Mouse (Mus musculus): ENCODE data around the gene Cyb561d1. TPM values are rescaled to one million over a fixed set of nuclear protein-coding genes. Genes with fewer than 3 reads are reported as not detected.

Gene Cyb561d1
- polyA plus RNA-seq, 1 experiment from 2014 or later, result 2.9 TPM

DNA sequence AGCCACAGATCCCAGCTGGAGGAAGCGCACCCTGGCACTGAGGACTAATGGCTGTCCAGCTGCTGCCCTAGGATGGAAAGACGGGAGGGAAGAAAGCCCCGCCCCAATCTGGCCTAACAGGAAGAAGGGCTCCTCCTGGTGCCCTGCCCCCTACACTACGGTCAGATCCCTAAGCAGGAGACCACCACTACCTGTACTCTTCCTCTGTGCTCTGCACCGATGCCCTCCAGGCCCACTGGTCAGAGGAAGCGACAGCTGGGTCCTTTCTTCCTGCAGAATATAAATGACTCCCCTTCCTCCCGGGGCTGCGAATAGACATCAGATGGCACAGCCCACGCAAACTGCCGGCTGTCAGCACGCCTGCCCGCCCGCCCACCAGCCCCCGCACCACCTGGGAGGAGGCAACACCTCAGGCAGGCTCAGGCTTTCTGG, 3.9 kb downstream of the Cyb561d1 start:
- peak; percentile 73 for DNase-seq (ENCODE audit: low spot score)
- Histone ChIP-seq H3K4me1 (ENCODE audit: control insufficient read depth, insufficient read depth, low read length) (peaks cover 19% of the 10 kb centered on the region), H3K4me3 (ENCODE audit: low read depth, low read length) (no peak overlapping the region), H3K36me3 (ENCODE audit: control insufficient read depth, insufficient read depth, low read length) (0 out of 2 replicates have a peak, but pooled peaks cover 2% of the 10 kb centered on the region), H3K4me2 (ENCODE audit: low read depth) (peak overlapping the region; percentile 14), H3K27me3 (ENCODE audit: control insufficient read depth, insufficient read depth, low read length) (no peaks in the 10 kb centered on the region), H3K9ac (ENCODE audit: low read length) (peak overlapping the region; percentile 22; the same call in 1 of the 2 replicates), H3K27ac (ENCODE audit: low read depth, low read length) (peak overlapping the region; percentile 78), H3K9me3 (ENCODE audit: control insufficient read depth, low read length) (no peaks in the 10 kb centered on the region)
- 19% methylated on average over 13 of the region's 14 CpGs for WGBS
- ATAC-seq (ENCODE audit: insufficient read depth, low FRiP score, low TSS enrichment), result peak; percentile 54; the same call in 1 of the 2 replicates

DNA sequence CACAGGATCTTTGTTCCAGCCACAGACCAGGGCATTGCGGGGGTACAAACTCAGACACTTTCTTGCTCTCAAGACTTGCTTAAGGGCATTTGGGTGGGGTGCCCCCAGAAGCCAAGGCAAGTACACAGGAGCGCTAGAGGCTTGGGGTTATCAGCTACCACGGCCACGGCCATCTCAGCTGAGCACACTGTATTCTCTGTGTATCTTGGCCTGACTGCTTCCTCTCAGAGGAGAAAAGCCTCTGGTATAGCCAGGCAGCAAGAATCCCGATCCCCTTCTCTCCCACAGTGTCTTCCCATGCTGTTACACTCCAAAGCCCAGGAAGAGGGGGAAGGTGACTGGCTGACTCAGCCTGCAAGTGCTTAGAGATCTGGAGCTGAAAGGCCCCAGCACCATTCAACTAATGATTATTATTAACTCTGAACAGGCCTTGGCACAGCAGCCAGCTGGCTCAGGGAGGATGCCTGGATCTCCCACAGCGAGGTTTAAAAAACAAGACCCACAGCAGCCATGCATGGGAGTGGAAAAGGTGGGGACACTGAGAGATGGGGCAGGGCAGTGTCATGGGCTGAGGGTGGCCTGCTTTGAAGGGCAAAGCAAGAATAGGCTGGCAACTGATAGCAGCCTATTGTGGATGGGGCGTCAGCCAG, 4.9 kb downstream of the Cyb561d1 start:
- Histone ChIP-seq H3K27ac (ENCODE audit: low read depth, low read length) (peak overlapping the region; percentile 67), H3K9ac (ENCODE audit: low read length) (no peak overlapping the region), H3K4me3 (ENCODE audit: low read depth, low read length) (no peak overlapping the region), H3K4me1 (ENCODE audit: control insufficient read depth, insufficient read depth, low read length) (peaks cover 19% of the 10 kb centered on the region), H3K27me3 (ENCODE audit: control insufficient read depth, insufficient read depth, low read length) (no peaks in the 10 kb centered on the region), H3K9me3 (ENCODE audit: control insufficient read depth, low read length) (no peaks in the 10 kb centered on the region), H3K36me3 (ENCODE audit: control insufficient read depth, insufficient read depth, low read length) (no peaks in the 10 kb centered on the region), H3K4me2 (ENCODE audit: low read depth) (no peak overlapping the region)
- no peak for DNase-seq (ENCODE audit: low spot score)
- 80% methylated on average over 7 of the region's 7 CpGs for WGBS
- no peak for ATAC-seq (ENCODE audit: insufficient read depth, low FRiP score, low TSS enrichment)

DNA sequence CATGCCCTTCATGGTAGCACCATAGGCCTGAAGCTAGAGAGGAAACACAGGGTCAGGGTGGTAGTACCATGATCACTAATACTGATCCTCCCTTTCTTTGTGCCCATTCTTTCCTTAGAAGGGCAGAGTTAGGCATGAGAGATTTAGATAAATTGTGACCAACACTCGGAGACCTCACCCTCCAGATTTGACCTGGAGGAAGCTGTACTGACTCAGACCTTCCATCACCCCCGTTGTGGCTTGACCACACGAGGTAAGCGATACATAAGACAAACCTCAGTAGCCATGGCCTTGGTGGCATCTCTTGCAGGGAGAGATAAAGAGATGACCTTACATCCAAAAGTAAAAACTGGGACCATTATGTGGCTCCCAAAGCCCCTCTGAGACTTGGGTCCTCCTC, 5.7 kb downstream of the Cyb561d1 start:
- Histone ChIP-seq H3K36me3 (ENCODE audit: control insufficient read depth, insufficient read depth, low read length) (no peaks in the 10 kb centered on the region), H3K9ac (ENCODE audit: low read length) (no peak overlapping the region), H3K9me3 (ENCODE audit: control insufficient read depth, low read length) (no peaks in the 10 kb centered on the region), H3K4me3 (ENCODE audit: low read depth, low read length) (no peak overlapping the region), H3K4me2 (ENCODE audit: low read depth) (no peak overlapping the region), H3K27ac (ENCODE audit: low read depth, low read length) (no peak overlapping the region), H3K27me3 (ENCODE audit: control insufficient read depth, insufficient read depth, low read length) (no peaks in the 10 kb centered on the region), H3K4me1 (ENCODE audit: control insufficient read depth, insufficient read depth, low read length) (peaks cover 19% of the 10 kb centered on the region)
- no peak for DNase-seq (ENCODE audit: low spot score)
- ATAC-seq (ENCODE audit: insufficient read depth, low FRiP score, low TSS enrichment), result no peak
- WGBS, result 86% methylated on average over 4 of the region's 4 CpGs

DNA sequence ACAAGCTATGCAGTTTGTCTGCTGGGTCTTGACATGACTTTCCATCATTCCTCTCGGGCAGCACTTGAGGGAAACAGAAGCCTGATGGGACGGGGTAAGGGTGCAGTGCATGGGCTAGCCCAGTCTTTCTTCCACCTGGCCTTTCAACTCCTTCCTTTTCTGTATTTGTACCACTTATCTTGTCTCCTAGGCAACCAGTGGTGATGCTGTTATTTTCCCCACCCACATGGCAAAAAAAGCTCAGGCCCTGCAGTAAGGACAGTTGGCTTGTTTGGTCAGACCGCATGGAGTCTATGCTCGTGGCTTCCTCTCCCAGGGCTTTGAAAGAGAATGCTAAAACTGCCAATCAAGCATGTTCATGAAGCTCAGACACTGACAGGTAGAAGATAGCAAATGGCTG, 7.3 kb downstream of the Cyb561d1 start:
- no peak overlapping the region for H3K9ac ChIP-seq (ENCODE audit: low read length)
- no peaks in the 10 kb centered on the region for H3K27me3 ChIP-seq (ENCODE audit: control insufficient read depth, insufficient read depth, low read length)
- H3K36me3 ChIP-seq (ENCODE audit: control insufficient read depth, insufficient read depth, low read length), result no peaks in the 10 kb centered on the region
- no peak overlapping the region for H3K27ac ChIP-seq (ENCODE audit: low read depth, low read length)
- no peak overlapping the region for H3K4me3 ChIP-seq (ENCODE audit: low read depth, low read length)
- no peak overlapping the region for H3K4me2 ChIP-seq (ENCODE audit: low read depth)
- peaks cover 16% of the 10 kb centered on the region for H3K4me1 ChIP-seq (ENCODE audit: control insufficient read depth, insufficient read depth, low read length)
- no peaks in the 10 kb centered on the region for H3K9me3 ChIP-seq (ENCODE audit: control insufficient read depth, low read length)
- WGBS, result 83% methylated on average over 4 of the region's 4 CpGs
- ATAC-seq (ENCODE audit: insufficient read depth, low FRiP score, low TSS enrichment) (no peak), DNase-seq (ENCODE audit: low spot score) (no peak)

DNA sequence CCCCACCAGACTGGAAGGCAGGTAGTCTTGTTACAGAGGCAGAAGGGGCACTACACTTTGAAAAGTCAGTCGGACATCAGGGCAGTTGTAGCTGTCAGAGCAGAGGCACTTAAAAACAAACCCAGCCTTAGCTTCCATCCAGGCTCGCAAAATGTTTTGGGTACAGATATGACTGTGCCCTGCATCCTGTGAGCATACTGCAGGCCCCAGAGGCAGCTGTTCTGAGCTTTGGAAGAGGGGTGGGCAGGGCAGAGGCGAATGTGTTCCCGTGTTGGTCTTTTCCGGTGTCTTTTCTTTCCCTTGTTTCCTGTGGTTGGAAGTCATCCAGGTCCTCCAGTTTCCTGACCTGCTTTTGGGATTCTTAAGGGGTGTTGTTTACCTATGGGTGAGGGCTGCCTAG, 11.1 kb downstream of the Cyb561d1 start:
- 93% methylated on average over 5 of the region's 5 CpGs for WGBS
- Histone ChIP-seq H3K27ac (ENCODE audit: low read depth, low read length) (no peak overlapping the region), H3K27me3 (ENCODE audit: control insufficient read depth, insufficient read depth, low read length) (no peaks in the 10 kb centered on the region), H3K4me1 (ENCODE audit: control insufficient read depth, insufficient read depth, low read length) (no peaks in the 10 kb centered on the region), H3K9me3 (ENCODE audit: control insufficient read depth, low read length) (no peaks in the 10 kb centered on the region), H3K4me2 (ENCODE audit: low read depth) (no peak overlapping the region), H3K9ac (ENCODE audit: low read length) (no peak overlapping the region), H3K36me3 (ENCODE audit: control insufficient read depth, insufficient read depth, low read length) (no peaks in the 10 kb centered on the region), H3K4me3 (ENCODE audit: low read depth, low read length) (no peak overlapping the region)
- DNase-seq (ENCODE audit: low spot score) (no peak), ATAC-seq (ENCODE audit: insufficient read depth, low FRiP score, low TSS enrichment) (no peak)

DNA sequence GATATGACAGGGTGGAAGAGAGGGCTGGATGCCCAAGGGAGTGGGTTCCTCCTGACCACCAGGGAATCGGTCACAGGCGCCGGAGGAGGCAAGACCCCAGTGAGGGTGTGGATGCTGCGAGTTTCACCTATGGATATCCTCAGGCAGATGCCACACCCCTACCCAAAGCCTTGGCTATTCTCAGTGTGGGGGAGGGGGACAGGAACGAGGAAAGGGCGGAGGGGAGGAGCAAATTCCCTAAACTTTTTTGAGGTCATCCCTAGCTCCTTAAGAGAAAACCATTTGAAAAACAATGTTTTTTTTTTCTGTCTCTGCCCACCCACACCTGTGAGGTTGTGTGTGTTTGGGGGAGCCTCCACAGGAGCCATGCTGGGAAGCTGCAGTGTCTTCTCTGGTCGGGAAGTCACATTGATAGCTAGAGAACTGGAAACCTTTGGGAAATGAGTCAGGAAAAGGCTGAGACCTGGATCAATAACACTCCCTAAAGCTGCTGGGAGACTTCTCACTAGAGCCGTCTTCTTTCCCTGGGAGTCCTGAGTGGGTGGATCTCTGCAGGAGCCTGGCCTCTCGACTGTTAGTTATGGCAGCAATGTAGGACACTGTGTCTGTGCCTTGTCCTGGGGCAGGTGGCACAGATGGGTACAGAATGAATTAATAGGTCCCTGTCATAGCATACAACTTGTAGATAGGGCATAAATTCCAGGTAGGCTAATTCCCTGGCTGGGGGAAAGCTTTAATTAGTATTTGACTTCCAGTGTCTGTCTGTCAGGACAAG, 12.1 kb downstream of the Cyb561d1 start:
- H3K4me3 ChIP-seq (ENCODE audit: low read depth, low read length), result no peak overlapping the region
- ATAC-seq (ENCODE audit: insufficient read depth, low FRiP score, low TSS enrichment) (no peak), DNase-seq (ENCODE audit: low spot score) (no peak)
- no peaks in the 10 kb centered on the region for H3K27me3 ChIP-seq (ENCODE audit: control insufficient read depth, insufficient read depth, low read length)
- H3K9ac ChIP-seq (ENCODE audit: low read length), result no peak overlapping the region
- no peaks in the 10 kb centered on the region for H3K4me1 ChIP-seq (ENCODE audit: control insufficient read depth, insufficient read depth, low read length)
- no peaks in the 10 kb centered on the region for H3K36me3 ChIP-seq (ENCODE audit: control insufficient read depth, insufficient read depth, low read length)
- 75% methylated on average over 9 of the region's 9 CpGs for WGBS
- no peaks in the 10 kb centered on the region for H3K9me3 ChIP-seq (ENCODE audit: control insufficient read depth, low read length)
- H3K27ac ChIP-seq (ENCODE audit: low read depth, low read length), result no peak overlapping the region
- H3K4me2 ChIP-seq (ENCODE audit: low read depth), result no peak overlapping the region

DNA sequence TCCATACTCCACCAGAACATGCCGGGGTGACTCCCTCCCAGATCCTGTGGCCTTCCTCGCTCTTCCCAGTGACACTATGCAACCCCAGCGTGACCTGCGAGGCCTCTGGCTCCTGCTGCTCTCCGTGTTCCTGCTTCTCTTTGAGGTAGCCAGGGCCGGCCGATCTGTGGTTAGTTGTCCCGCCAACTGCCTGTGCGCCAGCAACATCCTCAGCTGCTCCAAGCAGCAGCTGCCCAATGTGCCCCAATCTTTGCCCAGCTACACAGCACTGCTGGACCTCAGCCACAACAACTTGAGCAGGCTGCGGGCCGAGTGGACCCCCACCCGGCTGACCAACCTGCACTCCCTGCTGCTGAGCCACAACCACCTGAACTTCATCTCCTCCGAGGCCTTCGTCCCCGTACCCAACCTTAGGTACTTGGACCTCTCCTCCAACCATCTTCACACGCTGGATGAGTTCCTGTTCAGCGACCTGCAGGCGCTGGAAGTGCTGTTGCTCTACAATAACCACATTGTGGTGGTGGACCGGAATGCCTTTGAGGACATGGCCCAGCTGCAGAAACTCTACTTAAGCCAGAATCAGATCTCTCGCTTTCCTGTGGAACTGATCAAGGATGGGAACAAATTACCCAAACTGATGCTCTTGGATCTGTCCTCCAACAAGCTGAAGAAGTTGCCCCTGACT, 13.8 kb downstream of the Cyb561d1 start:
- no peak overlapping the region for H3K27ac ChIP-seq (ENCODE audit: low read depth, low read length)
- no peak for DNase-seq (ENCODE audit: low spot score)

DNA sequence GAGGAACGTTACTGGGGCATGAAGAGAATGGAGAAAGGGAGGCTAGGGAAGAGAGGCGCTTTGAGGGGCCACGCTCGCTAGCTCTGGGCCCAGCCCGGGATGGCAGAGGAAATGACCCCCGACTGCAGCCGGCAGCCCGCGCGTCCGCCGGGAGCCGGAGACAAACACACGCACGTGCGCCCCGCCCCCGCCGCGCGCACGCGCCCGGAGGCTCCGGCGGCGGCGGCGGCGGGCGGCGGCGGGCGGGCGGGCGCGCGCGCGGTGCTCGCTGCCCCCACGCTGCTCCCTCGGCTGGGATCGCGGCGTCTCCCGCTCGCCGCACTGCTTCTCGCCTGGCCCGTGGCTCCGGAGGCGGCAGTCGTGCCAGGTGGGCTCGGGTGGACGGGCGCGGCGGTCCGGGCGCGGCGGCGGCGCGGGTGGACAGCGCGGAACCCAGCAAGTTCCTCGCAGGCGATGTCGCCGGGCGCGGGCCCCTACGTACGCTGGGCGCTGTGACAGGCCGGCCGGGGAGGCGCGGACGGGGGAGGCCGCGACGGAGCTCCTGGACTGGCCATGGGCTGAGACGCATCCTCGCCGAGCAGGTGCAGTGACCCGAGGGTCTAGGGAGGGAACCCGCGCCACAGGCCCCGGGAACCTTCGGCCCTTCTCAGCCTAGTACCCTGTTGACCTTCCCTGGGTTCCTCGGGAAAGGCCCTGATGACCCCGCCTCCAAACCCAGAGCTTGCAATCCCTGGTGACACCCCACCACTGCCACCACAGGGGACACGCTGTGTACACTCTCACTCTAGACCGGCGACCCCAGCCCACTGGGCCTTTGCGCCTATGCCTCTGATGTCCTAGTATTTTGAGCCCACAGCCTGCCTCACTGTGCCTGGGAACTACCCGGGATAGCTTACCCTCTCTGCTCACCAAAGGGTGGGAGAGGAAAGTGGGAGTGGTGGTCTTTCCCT, 14.6 kb downstream of the Cyb561d1 start, which contains the start of gene Amigo1:
Amigo1 (plus strand) TSS at position 238 of the 950 bp plus-strand sequence.
- peak; percentile 81 for ATAC-seq (ENCODE audit: insufficient read depth, low FRiP score, low TSS enrichment)
- peak; percentile 77 for DNase-seq (ENCODE audit: low spot score)
- H3K27ac ChIP-seq (ENCODE audit: low read depth, low read length), result no peak within 1 kb of the TSS

More for the DNA sequence above, 13.8 kb downstream of the Cyb561d1 start:
- no peak for ATAC-seq (ENCODE audit: insufficient read depth, low FRiP score, low TSS enrichment)
- peak overlapping the region; percentile 70 for H3K4me3 ChIP-seq (ENCODE audit: low read depth, low read length)
- WGBS, result 61% methylated on average over 20 of the region's 20 CpGs
- no peaks in the 10 kb centered on the region for H3K27me3 ChIP-seq (ENCODE audit: control insufficient read depth, insufficient read depth, low read length)
- H3K4me2 ChIP-seq (ENCODE audit: low read depth), result peak overlapping the region; percentile 92
- no peaks in the 10 kb centered on the region for H3K9me3 ChIP-seq (ENCODE audit: control insufficient read depth, low read length)
- H3K9ac ChIP-seq (ENCODE audit: low read length), result no peak overlapping the region
- H3K36me3 ChIP-seq (ENCODE audit: control insufficient read depth, insufficient read depth, low read length), result no peaks in the 10 kb centered on the region
- no peaks in the 10 kb centered on the region for H3K4me1 ChIP-seq (ENCODE audit: control insufficient read depth, insufficient read depth, low read length)

More for the DNA sequence above, 14.6 kb downstream of the Cyb561d1 start, which contains the start of gene Amigo1:
- Histone ChIP-seq H3K36me3 (ENCODE audit: control insufficient read depth, insufficient read depth, low read length) (no peaks in the 10 kb centered on the region), H3K9ac (ENCODE audit: low read length) (peak within 1 kb of the TSS; percentile 72), H3K4me3 (ENCODE audit: low read depth, low read length) (peak within 1 kb of the TSS; percentile 70), H3K9me3 (ENCODE audit: control insufficient read depth, low read length) (no peaks in the 10 kb centered on the region), H3K27me3 (ENCODE audit: control insufficient read depth, insufficient read depth, low read length) (no peaks in the 10 kb centered on the region), H3K4me1 (ENCODE audit: control insufficient read depth, insufficient read depth, low read length) (no peaks in the 10 kb centered on the region), H3K4me2 (ENCODE audit: low read depth) (peak within 1 kb of the TSS; percentile 92)
- under 1% methylated on average over 87 of the region's 100 CpGs for WGBS
